Mouse (Mus musculus): ENCODE measurements around the gene Dbr1.

- no peak for TF ChIP-seq CTCF (IDR thresholded peaks at IDR 0.05; ENCODE audit: insufficient read depth, low read depth, low read length)
- TF ChIP-seq POLR2A (IDR thresholded peaks at IDR 0.05; ENCODE audit: insufficient read depth, low read depth, low read length), result no peak
These were observed 7.6 kb upstream of the Dbr1 start for GRCm38 (mm10) chr9:99568023-99568346.

Data from olfactory bulb, adult 2 months (tissue).